Mouse (Mus musculus): Measurements from ENCODE around the gene Olfr945. TPM values are rescaled to one million over a fixed set of nuclear protein-coding genes. Genes with fewer than 3 reads are reported as not detected.

Olfr945 gene
- polyA plus RNA-seq (2012; rRNA removed) = not detected in 2 replicates

GRCm38 (mm10) chr9:39276718-39277117 lies at the start of gene Olfr945:
Olfr945 (minus strand) TSS chr9:39276818.
- DNase-seq (ENCODE audit: low read depth) = no peak

GRCm38 (mm10) chr9:39325945-39326344 lies 49.3 kb upstream of the Olfr945 start, which contains the start of gene Olfr948:
Olfr948 (minus strand) TSS chr9:39326045.
- DNase-seq (ENCODE audit: low read depth) = no peak

- DNase-seq (ENCODE audit: low read depth) = no peak
Observed at GRCm38 (mm10) chr9:39287136-39287535, 10.5 kb upstream of the Olfr945 start.

DNA sequence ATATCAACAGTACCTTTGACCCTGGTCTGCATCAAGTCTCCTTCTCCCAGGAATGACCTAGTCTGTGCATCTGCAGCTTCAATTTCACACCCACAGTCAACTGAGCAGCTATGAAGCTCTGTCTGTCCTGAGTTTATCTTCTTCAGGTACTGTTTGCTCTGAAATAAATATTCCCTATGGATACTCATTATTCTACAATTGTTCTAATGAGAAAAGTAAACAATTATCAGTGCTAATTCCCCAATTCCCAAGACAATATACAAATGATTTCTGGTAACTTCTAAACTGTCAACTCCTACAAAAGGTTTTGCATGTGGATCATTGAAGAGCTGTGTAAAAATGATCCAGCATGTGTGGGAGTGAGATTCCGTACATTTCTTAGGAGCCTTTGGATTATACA lies 26.7 kb downstream of the Olfr945 start, which contains the start of gene Olfr1537:
TSS of gene Olfr1537 (minus strand) at position 101 of the 400 bp plus-strand sequence.
- no peak for DNase-seq (ENCODE audit: low read depth)

Other genes with a start within 250 kb of the Olfr945 start
- not detected in 2 replicates for gene Olfr937, start 211.9 kb downstream of the Olfr945 start, polyA plus RNA-seq (2012; rRNA removed)
- gene Olfr938, start 197.9 kb downstream of the Olfr945 start, polyA plus RNA-seq (2012; rRNA removed) = not detected in 2 replicates
- gene Olfr27, start 148.7 kb downstream of the Olfr945 start, polyA plus RNA-seq (2012; rRNA removed) = not detected in 2 replicates
- gene Olfr943, start 110.5 kb downstream of the Olfr945 start, polyA plus RNA-seq (2012; rRNA removed) = not detected in 2 replicates
- not detected in 2 replicates for gene Olfr944, start 74.9 kb downstream of the Olfr945 start, polyA plus RNA-seq (2012; rRNA removed)
- gene Olfr1537, start 26.8 kb downstream of the Olfr945 start, polyA plus RNA-seq (2012; rRNA removed) = not detected in 2 replicates
- gene Olfr948, start 49.2 kb upstream of the Olfr945 start, polyA plus RNA-seq (2012; rRNA removed) = not detected in 2 replicates
- gene Olfr951, start 110.6 kb upstream of the Olfr945 start, polyA plus RNA-seq (2012; rRNA removed) = not detected in 2 replicates
- not detected in 2 replicates for gene Olfr952, start 150.3 kb upstream of the Olfr945 start, polyA plus RNA-seq (2012; rRNA removed)
- gene Olfr954, start 179.9 kb upstream of the Olfr945 start, polyA plus RNA-seq (2012; rRNA removed) = not detected in 2 replicates
- gene Olfr955, start 195.1 kb upstream of the Olfr945 start, polyA plus RNA-seq (2012; rRNA removed) = not detected in 2 replicates
- not detected in 2 replicates for gene Olfr44, start 217.2 kb upstream of the Olfr945 start, polyA plus RNA-seq (2012; rRNA removed)
- gene Olfr957, start 239.0 kb upstream of the Olfr945 start, polyA plus RNA-seq (2012; rRNA removed) = not detected in 2 replicates

Data from gonadal fat pad, adult 2 months (tissue).